Comparison of ENCODE assay signal across 8 mouse cellular contexts in the genomic region with DNA sequence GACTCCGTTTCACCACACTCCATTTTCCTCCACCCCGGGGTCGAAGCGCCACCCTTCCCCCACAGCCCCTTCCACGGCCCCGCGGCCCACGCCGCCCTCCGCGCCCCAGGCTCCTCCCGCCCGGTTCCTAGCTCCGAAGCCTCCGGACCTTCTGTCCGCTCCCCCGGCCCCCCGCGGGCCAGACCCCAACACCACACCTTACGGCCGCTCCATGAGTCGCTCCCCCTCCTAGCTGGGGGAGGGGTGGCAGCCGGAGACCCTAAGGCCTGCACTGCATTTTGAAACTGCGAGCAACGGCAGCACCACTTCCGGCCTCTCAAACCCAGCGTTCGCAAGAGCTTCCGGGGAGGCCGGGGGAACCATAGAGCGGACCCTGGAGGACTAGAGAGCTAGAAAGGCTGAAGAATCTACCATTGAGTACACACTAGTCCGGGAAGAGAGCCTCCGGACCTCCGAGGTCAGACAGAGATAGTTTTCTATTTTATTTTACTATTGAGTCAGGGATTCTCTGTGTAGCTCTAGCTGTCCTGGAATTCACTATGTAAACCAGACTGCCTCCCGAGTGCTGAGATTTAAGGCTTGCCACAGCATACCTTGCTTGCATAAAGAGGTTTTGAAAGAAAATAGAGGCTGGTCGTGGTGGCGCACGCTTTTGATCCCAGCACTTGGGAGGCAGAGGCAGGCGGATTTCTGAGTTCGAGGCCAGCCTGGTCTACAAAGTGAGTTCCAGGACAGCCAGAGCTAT. TPM values are rescaled to one million over a fixed set of nuclear protein-coding genes. Genes with fewer than 3 reads are reported as not detected.
A peak's percentile ranks its signal among the peaks of the same experiment; 100 is the strongest.
DNase-seq lines count a peak whose midpoint lies in the region; ATAC-seq lines count a peak whose summit lies in the region.

No protein-coding gene starts in this region.

- H3K36me3 ChIP-seq in heart, embryonic 13.5 days, result peaks cover 7% of the 10 kb centered on the region
- H3K36me3 ChIP-seq in liver, embryonic 12.5 days, result peaks cover 7% of the 10 kb centered on the region; the same call in 1 of the 2 replicates
- 0 out of 2 replicates have a peak, but pooled peaks cover 2% of the 10 kb centered on the region for H3K36me3 ChIP-seq in stomach, embryonic 15.5 days

- no peaks in the 10 kb centered on the region for H3K9me3 ChIP-seq in heart, embryonic 13.5 days
- H3K9me3 ChIP-seq in liver, embryonic 12.5 days (replicated peaks), result no peaks in the 10 kb centered on the region
- H3K9me3 ChIP-seq in stomach, embryonic 15.5 days, result no peaks in the 10 kb centered on the region

- WGBS in heart, embryonic 13.5 days, result under 1% methylated on average over 39 of the region's 40 CpGs
- under 1% methylated on average over 40 of the region's 40 CpGs for WGBS in liver, embryonic 12.5 days (ENCODE audit: insufficient replicate concordance)
- WGBS in stomach, embryonic 15.5 days, result under 1% methylated on average over 40 of the region's 40 CpGs

- DNase-seq in CD4-positive helper T cell, adult 2 months (ENCODE audit: low read depth, low spot score), result peak; percentile 95
- peak; percentile 91 for DNase-seq in brain, embryonic 18.5 days (ENCODE audit: low read depth, low spot score)
- peak; percentile 91 for DNase-seq in kidney, postnatal 10 days
- DNase-seq in natural killer cell, adult 2 months (ENCODE audit: low spot score in 2 of 2), result peak; percentile 88 to 91

- H3K9ac ChIP-seq in heart, embryonic 13.5 days, result peak overlapping the region; percentile 96
- peak overlapping the region; percentile 95 for H3K9ac ChIP-seq in liver, embryonic 12.5 days
- H3K9ac ChIP-seq in stomach, embryonic 15.5 days, result peak overlapping the region; percentile 82; the same call in 1 of the 2 replicates

- peak; percentile 98 for ATAC-seq in erythroid progenitor cell, adult 5-6 weeks (replicated peaks; ENCODE audit: low FRiP score, poor library complexity, severe bottlenecking)
- ATAC-seq in heart, embryonic 13.5 days (ENCODE audit: extremely low read depth, insufficient number of reproducible peaks, low FRiP score, low TSS enrichment), result peak; percentile 85
- ATAC-seq in liver, embryonic 12.5 days, result peak; percentile 96
- peak; percentile 97 for ATAC-seq in stomach, embryonic 15.5 days (ENCODE audit: insufficient read depth, low FRiP score, low read depth)

- H3K27me3 ChIP-seq in heart, embryonic 13.5 days (replicated peaks), result no peaks in the 10 kb centered on the region
- no peaks in the 10 kb centered on the region for H3K27me3 ChIP-seq in liver, embryonic 12.5 days (replicated peaks)
- H3K27me3 ChIP-seq in stomach, embryonic 15.5 days (replicated peaks), result no peaks in the 10 kb centered on the region

- peak overlapping the region; percentile 83 for H3K4me3 ChIP-seq in heart, embryonic 13.5 days
- peak overlapping the region; percentile 92 for H3K4me3 ChIP-seq in liver, embryonic 12.5 days
- H3K4me3 ChIP-seq in stomach, embryonic 15.5 days (replicated peaks), result peak overlapping the region; percentile 78

- H3K27ac ChIP-seq in heart, embryonic 13.5 days (replicated peaks), result peak overlapping the region; percentile 89
- H3K27ac ChIP-seq in liver, embryonic 12.5 days, result peak overlapping the region; percentile 91
- peak overlapping the region; percentile 89 for H3K27ac ChIP-seq in stomach, embryonic 15.5 days

- H3K4me2 ChIP-seq in heart, embryonic 13.5 days, result peak overlapping the region; percentile 78
- peak overlapping the region; percentile 74 for H3K4me2 ChIP-seq in liver, embryonic 12.5 days
- peak overlapping the region; percentile 72 for H3K4me2 ChIP-seq in stomach, embryonic 15.5 days

- H3K4me1 ChIP-seq in heart, embryonic 13.5 days, result peaks cover 19% of the 10 kb centered on the region
- H3K4me1 ChIP-seq in liver, embryonic 12.5 days, result peaks cover 54% of the 10 kb centered on the region
- 0 out of 2 replicates have a peak, but pooled peaks cover 5% of the 10 kb centered on the region for H3K4me1 ChIP-seq in stomach, embryonic 15.5 days

RNA-seq across cellular contexts. Expression of a gene that starts 5.1 kb away (rescaled TPM):
- total RNA-seq in erythroid progenitor cell, adult 5-6 weeks (2015; ENCODE audit: low replicate concordance), result 92.3 and 118 TPM in 2 replicates
- 148 and 163 TPM in 2 replicates for total RNA-seq in erythroid progenitor cell, adult 5-6 weeks (2017; ENCODE audit: low replicate concordance)
- polyA plus RNA-seq in heart, embryonic 13.5 days (2015; fragmentation: Nextera tagmentation; extraction: Ambion mirVana), result 19.2 and 23.4 TPM in 2 replicates
- 24.9 and 26.2 TPM in 2 replicates for polyA plus RNA-seq in liver, embryonic 12.5 days (2016; fragmentation: Nextera tagmentation; extraction: Ambion mirVana)
- 33.3 and 34.9 TPM in 2 replicates for polyA plus RNA-seq in stomach, embryonic 15.5 days (2015; fragmentation: Nextera tagmentation; extraction: Ambion mirVana)

RNA-seq across cellular contexts. Expression of a gene that starts 20.2 kb away (rescaled TPM):
- total RNA-seq in erythroid progenitor cell, adult 5-6 weeks (2015; ENCODE audit: low replicate concordance), result 2.9 and 3.2 TPM in 2 replicates
- total RNA-seq in erythroid progenitor cell, adult 5-6 weeks (2017; ENCODE audit: low replicate concordance), result 0.23 and 0.90 TPM in 2 replicates
- 8.5 and 9.5 TPM in 2 replicates for polyA plus RNA-seq in heart, embryonic 13.5 days (2015; fragmentation: Nextera tagmentation; extraction: Ambion mirVana)
- 1.8 and 1.9 TPM in 2 replicates for polyA plus RNA-seq in liver, embryonic 12.5 days (2016; fragmentation: Nextera tagmentation; extraction: Ambion mirVana)
- 8.3 and 10.7 TPM in 2 replicates for polyA plus RNA-seq in stomach, embryonic 15.5 days (2015; fragmentation: Nextera tagmentation; extraction: Ambion mirVana)

Comparison
In these comparisons a context has a peak if more than half of its experiments do, and no peak if none do; other contexts are left out.
1. Peak in every context shown above with its lines: DNase-seq, ATAC-seq, H3K4me3 ChIP-seq and H3K27ac ChIP-seq.